Mouse (Mus musculus) kidney, postnatal 0 days (tissue): ENCODE results near the gene Pfdn2. TPM values are rescaled to one million over a fixed set of nuclear protein-coding genes. Genes with fewer than 3 reads are reported as not detected.

Source experiments
- ATAC-seq: fragments of 200-750 bp; cut with Nextera tagmentation; replicated peaks from 2 replicates; pipeline ENCODE4 v1.8.0; 2017; ENCODE audit warnings: low read depth, moderate number of reproducible peaks, moderate TSS enrichment, moderate library complexity; ENCODE audit not compliant: low FRiP score
- DNase-seq: peaks from one replicate; pipeline ENCODE4 v3.0.0-alpha.2; 2016; ENCODE audit warnings: low spot score
- H3K27ac ChIP-seq: fragments of 300-500 bp; sonication (generic); 2 replicates; pipeline ENCODE4 v1.5.1; 2014; ENCODE audit warnings: mild to moderate bottlenecking
- H3K27me3 ChIP-seq: fragments of 300-500 bp; sonication (generic); 2 replicates; pipeline ENCODE4 v1.6.1; 2014; ENCODE audit warnings: low read length, mixed read lengths; ENCODE audit not compliant: insufficient read depth
- H3K36me3 ChIP-seq: fragments of 300-500 bp; sonication (generic); 2 replicates; pipeline ENCODE4 v1.6.1; 2014; ENCODE audit warnings: low read length, mixed read lengths; ENCODE audit not compliant: insufficient read depth
- H3K4me1 ChIP-seq: fragments of 300-500 bp; sonication (generic); replicated peaks from 2 replicates; pipeline ENCODE4 v1.6.1; 2014; ENCODE audit warnings: antibody characterized with exemption, low read length, mixed read lengths; ENCODE audit not compliant: insufficient read depth
- H3K4me2 ChIP-seq: fragments of 300-500 bp; sonication (generic); 2 replicates; pipeline ENCODE4 v1.6.1; 2014; ENCODE audit warnings: mild to moderate bottlenecking, low read length, moderate library complexity, mixed read lengths
- H3K4me3 ChIP-seq: fragments of 300-500 bp; sonication (generic); replicated peaks from 2 replicates; pipeline ENCODE4 v1.5.1; 2014; ENCODE audit warnings: low read depth, low read length
- H3K9ac ChIP-seq: fragments of 300-500 bp; sonication (generic); 2 replicates; pipeline ENCODE4 v1.6.1; 2014; ENCODE audit warnings: low read depth, low read length
- H3K9me3 ChIP-seq: fragments of 300-500 bp; sonication (generic); replicated peaks from 2 replicates; pipeline ENCODE4 v1.6.1; 2016; ENCODE audit warnings: low read length, inconsistent platforms, mixed read lengths
- CTCF ChIP-seq: IDR thresholded peaks from 2 replicates; pipeline ENCODE4 v1.5.1; 2016; ENCODE audit warnings: antibody characterized with exemption, low read depth, mild to moderate bottlenecking, moderate library complexity
- WGBS: fragments of 180-500 bp; shearing (Covaris S2); extraction: QIAGEN DNeasy Blood & Tissue Kit; methylation state at CpG from one replicate; pipeline ENCODE4 v1.1.7; 2014; 5-methylcytosine and 5-hydroxymethylcytosine counted together
- polyA plus RNA-seq: library from polyadenylated mRNA; unstranded; fragments of >200 nt; fragmentation: Nextera tagmentation; extraction: Ambion mirVana; gene quantifications from 2 replicates; pipeline ENCODE4 v1.2.1, GENCODE M21; 2015

Pfdn2 gene
- polyA plus RNA-seq, 1 experiment from 2014 or later = 92.1 TPM

GRCm38 (mm10) chr1:171373946-171374345 lies 28.5 kb downstream of the Pfdn2 start:
- no peaks in the 10 kb centered on the region for H3K27me3 ChIP-seq
- no peaks in the 10 kb centered on the region for H3K9me3 ChIP-seq
- no peak for TF ChIP-seq CTCF
- H3K4me3 ChIP-seq = no peak overlapping the region
- no peak overlapping the region for H3K9ac ChIP-seq
- no peak for ATAC-seq
- 4% methylated on average over 3 of the region's 4 CpGs for WGBS
- no peaks in the 10 kb centered on the region; the same call in 1 of the 2 replicates for H3K4me1 ChIP-seq
- no peaks in the 10 kb centered on the region for H3K36me3 ChIP-seq
- no peak overlapping the region for H3K4me2 ChIP-seq
- H3K27ac ChIP-seq = no peak overlapping the region
- no peak for DNase-seq

- Histone ChIP-seq H3K9me3 (no peaks in the 10 kb centered on the region), H3K4me3 (no peak overlapping the region), H3K4me1 (peaks cover 7% of the 10 kb centered on the region), H3K4me2 (no peak overlapping the region), H3K27ac (no peak overlapping the region), H3K9ac (no peak overlapping the region), H3K36me3 (no peaks in the 10 kb centered on the region), H3K27me3 (peaks cover 3% of the 10 kb centered on the region; the same call in 1 of the 2 replicates)
- 42% methylated on average over 9 of the region's 9 CpGs for WGBS
- no peak for DNase-seq
- TF ChIP-seq CTCF = no peak
- peak; percentile 30; the same call in 1 of the 2 replicates for ATAC-seq
Measured at GRCm38 (mm10) chr1:171375646-171376097, 30.2 kb downstream of the Pfdn2 start.

GRCm38 (mm10) chr1:171378298-171378697 lies 32.8 kb downstream of the Pfdn2 start:
- Histone ChIP-seq H3K4me1 (peaks cover 7% of the 10 kb centered on the region), H3K36me3 (no peaks in the 10 kb centered on the region), H3K27me3 (peaks cover 3% of the 10 kb centered on the region; the same call in 1 of the 2 replicates), H3K4me3 (no peak overlapping the region), H3K9ac (no peak overlapping the region), H3K9me3 (no peaks in the 10 kb centered on the region), H3K27ac (no peak overlapping the region), H3K4me2 (no peak overlapping the region)
- ATAC-seq = no peak
- WGBS = 86% methylated on average over 6 of the region's 6 CpGs
- no peak for TF ChIP-seq CTCF
- no peak for DNase-seq

- peak; percentile 75 for ATAC-seq
- no peak overlapping the region for H3K27ac ChIP-seq
- H3K9me3 ChIP-seq = no peaks in the 10 kb centered on the region
- no peaks in the 10 kb centered on the region for H3K36me3 ChIP-seq
- DNase-seq = peak; percentile 89
- 2% methylated on average over 31 of the region's 31 CpGs for WGBS
- H3K4me1 ChIP-seq = peaks cover 7% of the 10 kb centered on the region; the same call in 1 of the 2 replicates
- peak; percentile 80 for TF ChIP-seq CTCF
- H3K27me3 ChIP-seq = peaks cover 3% of the 10 kb centered on the region; the same call in 1 of the 2 replicates
- H3K9ac ChIP-seq = no peak overlapping the region
- peak overlapping the region; percentile 49 for H3K4me2 ChIP-seq
- peak overlapping the region; percentile 24; the same call in 1 of the 2 replicates for H3K4me3 ChIP-seq
Measured at GRCm38 (mm10) chr1:171379935-171380599, 34.6 kb downstream of the Pfdn2 start.

GRCm38 (mm10) chr1:171382096-171382620 lies 36.7 kb downstream of the Pfdn2 start:
- no peak for ATAC-seq

GRCm38 (mm10) chr1:171384361-171384760 lies 38.9 kb downstream of the Pfdn2 start:
- WGBS = 62% methylated on average over 9 of the region's 9 CpGs

More at GRCm38 (mm10) chr1:171382096-171382620, 36.7 kb downstream of the Pfdn2 start:
- Histone ChIP-seq H3K4me3 (no peak overlapping the region), H3K9ac (no peak overlapping the region), H3K9me3 (no peaks in the 10 kb centered on the region), H3K27me3 (peaks cover 3% of the 10 kb centered on the region; the same call in 1 of the 2 replicates), H3K27ac (no peak overlapping the region), H3K4me1 (peaks cover 7% of the 10 kb centered on the region; the same call in 1 of the 2 replicates), H3K4me2 (no peak overlapping the region), H3K36me3 (no peaks in the 10 kb centered on the region)
- peak; percentile 24 for TF ChIP-seq CTCF
- DNase-seq = no peak
- 72% methylated on average over 11 of the region's 11 CpGs for WGBS

More at GRCm38 (mm10) chr1:171384361-171384760, 38.9 kb downstream of the Pfdn2 start:
- Histone ChIP-seq H3K9me3 (no peaks in the 10 kb centered on the region), H3K36me3 (no peaks in the 10 kb centered on the region), H3K4me3 (no peak overlapping the region), H3K4me2 (no peak overlapping the region), H3K27me3 (peaks cover 3% of the 10 kb centered on the region; the same call in 1 of the 2 replicates), H3K27ac (no peak overlapping the region), H3K4me1 (peaks cover 7% of the 10 kb centered on the region; the same call in 1 of the 2 replicates), H3K9ac (no peak overlapping the region)
- DNase-seq (no peak), ATAC-seq (no peak)
- no peak for TF ChIP-seq CTCF
